Comparison of ENCODE assay signal across 15 mouse cellular contexts in the genomic region with DNA sequence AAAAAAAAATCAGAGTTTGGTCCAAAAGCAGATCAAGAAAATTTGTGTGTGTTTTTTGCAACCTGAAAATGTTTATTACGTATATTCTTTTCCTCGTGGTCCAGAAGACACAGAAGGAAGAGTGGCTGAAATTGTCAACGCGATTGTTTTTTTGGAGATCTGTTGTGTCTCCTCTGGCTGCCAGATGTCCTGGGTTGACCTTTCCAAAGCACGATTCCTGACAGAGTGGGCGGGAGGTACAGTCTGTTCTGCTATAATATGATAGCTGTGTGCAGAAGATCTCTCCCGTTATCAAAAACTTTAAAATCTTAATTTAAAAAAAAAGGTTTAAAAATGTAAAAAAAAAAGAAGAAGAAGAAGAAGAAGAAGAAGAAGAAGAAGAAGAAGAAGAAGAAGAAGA.
A peak's percentile ranks its signal among the peaks of the same experiment; 100 is the strongest.
DNase-seq lines count a peak whose midpoint lies in the region; ATAC-seq and TF ChIP-seq lines count a peak whose summit lies in the region.
"Had no signal": no experiment of that assay in that cellular context is flagged by ENCODE, and none has a peak within 500 bp of the region (broad histone marks: within the 10 kb centered on the region; RNA-seq: fewer than 3 reads in every experiment).

No protein-coding gene starts in this region.

- no peak overlapping the region for H3K9ac ChIP-seq in liver, adult 2 months (ENCODE audit: low read depth, low read length)
- H3K9ac ChIP-seq: neural tube, embryonic 13.5 days; stomach, embryonic 15.5 days had no signal

- no peak for TF ChIP-seq POLR2A in liver, adult 2 months (IDR thresholded peaks at IDR 0.05; ENCODE audit: extremely low read depth, insufficient read depth, low read length)
- TF ChIP-seq POLR2A in testis, adult 2 months (IDR thresholded peaks at IDR 0.05; ENCODE audit: control insufficient read depth, low read depth, low read length) = no peak
- TF ChIP-seq POLR2A in thymus, adult 2 months (IDR thresholded peaks at IDR 0.05; ENCODE audit: control insufficient read depth, extremely low read depth, insufficient read depth, low read length, poor library complexity) = no peak

- ATAC-seq in megakaryocyte progenitor cell, adult 5-6 weeks (replicated peaks; ENCODE audit: poor library complexity) = no peak
- ATAC-seq: intestine, postnatal 0 days; midbrain, embryonic 16.5 days had no signal

- H3K36me3 ChIP-seq in liver, adult 2 months (ENCODE audit: control insufficient read depth, insufficient read depth, low read length) = no peaks in the 10 kb centered on the region
- no peaks in the 10 kb centered on the region for H3K36me3 ChIP-seq in testis, adult 2 months (ENCODE audit: control insufficient read depth, insufficient read depth, low read length)
- H3K36me3 ChIP-seq in thymus, adult 2 months (ENCODE audit: control insufficient read depth, insufficient read depth, low read length) = no peaks in the 10 kb centered on the region
- H3K36me3 ChIP-seq: hindbrain, embryonic 10.5 days; neural tube, embryonic 13.5 days; stomach, embryonic 15.5 days had no signal

- H3K4me1 ChIP-seq in liver, adult 2 months (ENCODE audit: control insufficient read depth, insufficient read depth, low read length) = no peaks in the 10 kb centered on the region
- no peaks in the 10 kb centered on the region for H3K4me1 ChIP-seq in testis, adult 2 months (ENCODE audit: control insufficient read depth, insufficient read depth, low read length)
- no peaks in the 10 kb centered on the region for H3K4me1 ChIP-seq in thymus, adult 2 months (replicated peaks; ENCODE audit: control insufficient read depth, insufficient read depth, low read length)
- H3K4me1 ChIP-seq: hindbrain, embryonic 10.5 days; neural tube, embryonic 13.5 days; stomach, embryonic 15.5 days had no signal

- DNase-seq in adrenal gland, postnatal 25 days = peak; percentile 21
- DNase-seq in adrenal gland, postnatal 4 days (ENCODE audit: low spot score in 2 of 2) = no peak
- peak; percentile 8 for DNase-seq in liver, adult 2 months (ENCODE audit: extremely low read depth, low read depth, low spot score)
- DNase-seq in liver = no peak
- peak; percentile 76 for DNase-seq in heart, adult 8-10 months (ENCODE audit: low spot score)
- no peak for DNase-seq in thymus, adult 2 months
- DNase-seq: right cerebral cortex, postnatal 4 days had no signal

- 77% methylated on average over 7 of the region's 7 CpGs for WGBS in liver, adult 2 months
- WGBS in thymus, adult 2 months = 93% methylated on average over 7 of the region's 7 CpGs

- no peaks in the 10 kb centered on the region for H3K27me3 ChIP-seq in liver, adult 2 months (ENCODE audit: control insufficient read depth, insufficient read depth, low read length)
- no peaks in the 10 kb centered on the region for H3K27me3 ChIP-seq in testis, adult 2 months (ENCODE audit: control insufficient read depth, insufficient read depth, low read length)
- no peaks in the 10 kb centered on the region for H3K27me3 ChIP-seq in thymus, adult 2 months (ENCODE audit: control insufficient read depth, insufficient read depth, low read length)
- H3K27me3 ChIP-seq: neural tube, embryonic 13.5 days; stomach, embryonic 15.5 days had no signal

- H3K27ac ChIP-seq in liver, adult 2 months (replicated peaks; ENCODE audit: insufficient read depth, low read depth, low read length) = no peak overlapping the region
- peak overlapping the region; percentile 25; the same call in 1 of the 2 replicates for H3K27ac ChIP-seq in testis, adult 2 months (ENCODE audit: control insufficient read depth, insufficient read depth, low read depth, low read length)
- no peak overlapping the region for H3K27ac ChIP-seq in thymus, adult 2 months (ENCODE audit: control insufficient read depth, insufficient read depth, low read length)
- H3K27ac ChIP-seq: hindbrain, embryonic 10.5 days; macrophage; neural tube, embryonic 13.5 days; stomach, embryonic 15.5 days had no signal

- no peak overlapping the region for H3K4me3 ChIP-seq in liver, adult 2 months (ENCODE audit: insufficient read depth, low read depth, low read length)
- no peak overlapping the region for H3K4me3 ChIP-seq in testis, adult 2 months (ENCODE audit: control insufficient read depth, low read depth, low read length)
- H3K4me3 ChIP-seq in thymus, adult 2 months (ENCODE audit: control insufficient read depth, insufficient read depth, low read length) = no peak overlapping the region
- H3K4me3 ChIP-seq: hindbrain, embryonic 10.5 days; neural tube, embryonic 13.5 days; stomach, embryonic 15.5 days had no signal

- TF ChIP-seq CTCF in liver, adult 2 months (IDR thresholded peaks at IDR 0.05; ENCODE audit: low read depth, low read length) = no peak
- TF ChIP-seq CTCF in testis, adult 2 months (IDR thresholded peaks at IDR 0.05; ENCODE audit: control insufficient read depth, insufficient read depth, insufficient replicate concordance, low read depth, low read length) = no peak
- TF ChIP-seq CTCF in thymus, adult 2 months (IDR thresholded peaks at IDR 0.05; ENCODE audit: borderline replicate concordance, control insufficient read depth, extremely low read depth, insufficient read depth, low read length, poor library complexity) = no peak

- H3K79me2 ChIP-seq in liver, adult 2 months (ENCODE audit: control insufficient read depth, insufficient read depth, low read length) = no peaks in the 10 kb centered on the region

Comparison
In these comparisons a context has a peak if more than half of its experiments do, and no peak if none do; other contexts are left out.
1. DNase-seq: peak in adrenal gland, postnatal 25 days (single experiment), liver, adult 2 months (single experiment) and heart, adult 8-10 months (single experiment); none in adrenal gland, postnatal 4 days (0 of 2), liver (single experiment) and thymus, adult 2 months (single experiment).